Mouse (Mus musculus) lung, postnatal 0 days (tissue): ENCODE measurements around the gene Bcl2l12. TPM values are rescaled to one million over a fixed set of nuclear protein-coding genes. Genes with fewer than 3 reads are reported as not detected.

Source experiments
- ATAC-seq: fragments of 200-750 bp; cut with Nextera tagmentation; 2 replicates; pipeline ENCODE4 v1.8.0; 2017; ENCODE audit warnings: moderate library complexity
- DNase-seq: peaks from one replicate; pipeline ENCODE4 v3.0.0-alpha.2; 2016; ENCODE audit warnings: low spot score
- H3K27ac ChIP-seq: fragments of 300-500 bp; sonication (generic); 2 replicates; pipeline ENCODE4 v1.5.1; 2014; ENCODE audit warnings: antibody characterized with exemption, mild to moderate bottlenecking, low read length, mixed read lengths
- H3K27me3 ChIP-seq: fragments of 300-500 bp; sonication (generic); replicated peaks from 2 replicates; pipeline ENCODE4 v1.6.1; 2014; ENCODE audit warnings: low read length, mixed read lengths; ENCODE audit not compliant: insufficient read depth
- H3K36me3 ChIP-seq: fragments of 300-500 bp; sonication (generic); 2 replicates; pipeline ENCODE4 v1.6.1; 2014; ENCODE audit warnings: low read length, mixed read lengths; ENCODE audit not compliant: insufficient read depth
- H3K4me1 ChIP-seq: fragments of 300-500 bp; sonication (generic); 2 replicates; pipeline ENCODE4 v1.6.1; 2014; ENCODE audit warnings: antibody characterized with exemption, low read depth, low read length, mixed read lengths; ENCODE audit not compliant: insufficient read depth
- H3K4me2 ChIP-seq: fragments of 300-500 bp; sonication (generic); replicated peaks from 2 replicates; pipeline ENCODE4 v1.6.1; 2014; ENCODE audit warnings: low read depth, mild to moderate bottlenecking, low read length, moderate library complexity, mixed read lengths
- H3K4me3 ChIP-seq: fragments of 300-500 bp; sonication (generic); 2 replicates; pipeline ENCODE4 v1.5.1; 2014; ENCODE audit warnings: low read depth, low read length
- H3K9ac ChIP-seq: fragments of 300-500 bp; sonication (generic); replicated peaks from 2 replicates; pipeline ENCODE4 v1.6.1; 2014; ENCODE audit warnings: low read depth, mild to moderate bottlenecking
- H3K9me3 ChIP-seq: fragments of 300-500 bp; sonication (generic); 2 replicates; pipeline ENCODE4 v1.6.1; 2016; ENCODE audit warnings: low read length, mixed read lengths
- CTCF ChIP-seq: IDR thresholded peaks from 2 replicates; pipeline ENCODE4 v1.5.1; 2016; ENCODE audit warnings: antibody characterized with exemption, mild to moderate bottlenecking
- EP300 ChIP-seq: IDR thresholded peaks from 2 replicates; pipeline ENCODE4 v1.6.1; 2016; ENCODE audit warnings: antibody characterized with exemption, mild to moderate bottlenecking, control low read depth
- WGBS: fragments of 180-500 bp; shearing (Covaris S2); extraction: QIAGEN DNeasy Blood & Tissue Kit; methylation state at CpG from one replicate; pipeline ENCODE4 v1.1.7; 2014; 5-methylcytosine and 5-hydroxymethylcytosine counted together
- polyA plus RNA-seq: library from polyadenylated mRNA; unstranded; fragments of >200 nt; fragmentation: Nextera tagmentation; extraction: Ambion mirVana; gene quantifications from 2 replicates; pipeline ENCODE4 v1.2.1, GENCODE M21; 2015

The Bcl2l12 gene
- polyA plus RNA-seq, 1 experiment from 2014 or later: 29.0 TPM

GRCm38 (mm10) chr7:45015344-45015956 lies 16.9 kb upstream of the Bcl2l12 start:
- no peak for ATAC-seq
- Histone ChIP-seq H3K9me3 (no peaks in the 10 kb centered on the region), H3K36me3 (peaks cover 5% of the 10 kb centered on the region; the same call in 1 of the 2 replicates), H3K4me2 (peak overlapping the region; percentile 76), H3K4me3 (peak overlapping the region; percentile 75), H3K27ac (peak overlapping the region; percentile 100), H3K27me3 (no peaks in the 10 kb centered on the region), H3K9ac (peak overlapping the region; percentile 91), H3K4me1 (0 out of 2 replicates have a peak, but pooled peaks cover 5% of the 10 kb centered on the region)
- TF ChIP-seq EP300: no peak
- no peak for TF ChIP-seq CTCF
- DNase-seq: no peak
- 1% methylated on average over 20 of the region's 20 CpGs for WGBS

GRCm38 (mm10) chr7:45014096-45014451 lies 15.6 kb upstream of the Bcl2l12 start:
- 85% methylated on average over 3 of the region's 3 CpGs for WGBS
- Histone ChIP-seq H3K4me1 (0 out of 2 replicates have a peak, but pooled peaks cover 5% of the 10 kb centered on the region), H3K9me3 (no peaks in the 10 kb centered on the region)

GRCm38 (mm10) chr7:45013366-45014095 lies 15.0 kb upstream of the Bcl2l12 start:
- WGBS: 94% methylated on average over 16 of the region's 16 CpGs
- Histone ChIP-seq H3K4me1 (0 out of 2 replicates have a peak, but pooled peaks cover 2% of the 10 kb centered on the region), H3K4me2 (no peak overlapping the region), H3K9me3 (no peaks in the 10 kb centered on the region), H3K36me3 (peaks cover 12% of the 10 kb centered on the region), H3K27me3 (no peaks in the 10 kb centered on the region), H3K27ac (no peak overlapping the region), H3K4me3 (no peak overlapping the region), H3K9ac (no peak overlapping the region)
- ATAC-seq (no peak), DNase-seq (no peak)
- TF ChIP-seq CTCF (no peak), EP300 (no peak)

More at GRCm38 (mm10) chr7:45014096-45014451, 15.6 kb upstream of the Bcl2l12 start:
- H3K27ac ChIP-seq: no peak overlapping the region
- ATAC-seq (no peak), DNase-seq (no peak)
- H3K36me3 ChIP-seq: peaks cover 11% of the 10 kb centered on the region
- TF ChIP-seq EP300 (no peak), CTCF (no peak)
- no peak overlapping the region for H3K9ac ChIP-seq
- H3K4me3 ChIP-seq: no peak overlapping the region
- H3K27me3 ChIP-seq: no peaks in the 10 kb centered on the region
- H3K4me2 ChIP-seq: no peak overlapping the region

- Histone ChIP-seq H3K36me3 (peaks cover 14% of the 10 kb centered on the region), H3K9me3 (no peaks in the 10 kb centered on the region), H3K4me1 (no peaks in the 10 kb centered on the region), H3K4me3 (no peak overlapping the region), H3K4me2 (no peak overlapping the region), H3K9ac (no peak overlapping the region), H3K27me3 (no peaks in the 10 kb centered on the region), H3K27ac (no peak overlapping the region)
- TF ChIP-seq CTCF (no peak), EP300 (no peak)
- DNase-seq: no peak
- 87% methylated on average over 4 of the region's 4 CpGs for WGBS
- ATAC-seq: no peak
Observed at GRCm38 (mm10) chr7:45012824-45013223, 14.3 kb upstream of the Bcl2l12 start.

- no peak overlapping the region for H3K4me3 ChIP-seq
- DNase-seq (no peak), ATAC-seq (no peak)
- WGBS: 97% methylated on average over 6 of the region's 6 CpGs
- no peak overlapping the region for H3K4me2 ChIP-seq
- no peak overlapping the region for H3K9ac ChIP-seq
- no peaks in the 10 kb centered on the region for H3K4me1 ChIP-seq
- H3K36me3 ChIP-seq: peaks cover 21% of the 10 kb centered on the region
- no peak overlapping the region for H3K27ac ChIP-seq
- no peaks in the 10 kb centered on the region for H3K27me3 ChIP-seq
- no peaks in the 10 kb centered on the region for H3K9me3 ChIP-seq
- TF ChIP-seq CTCF (no peak), EP300 (no peak)
Observed at GRCm38 (mm10) chr7:45012011-45012410, 13.5 kb upstream of the Bcl2l12 start.

- ATAC-seq (no peak), DNase-seq (no peak)
- H3K4me1 ChIP-seq: no peaks in the 10 kb centered on the region
- H3K4me2 ChIP-seq: no peak overlapping the region
- no peaks in the 10 kb centered on the region for H3K9me3 ChIP-seq
- no peak for TF ChIP-seq CTCF
- TF ChIP-seq EP300: no peak
- no peak overlapping the region for H3K4me3 ChIP-seq
- 92% methylated on average over 19 of the region's 19 CpGs for WGBS
- H3K27me3 ChIP-seq: no peaks in the 10 kb centered on the region
- no peak overlapping the region for H3K9ac ChIP-seq
- no peak overlapping the region for H3K27ac ChIP-seq
- peaks cover 40% of the 10 kb centered on the region for H3K36me3 ChIP-seq
Observed at GRCm38 (mm10) chr7:45008411-45008810, 9.9 kb upstream of the Bcl2l12 start.
